Mouse (Mus musculus): Measurements from ENCODE around the gene Nsg2.

- TF ChIP-seq CTCF (IDR thresholded peaks at IDR 0.05; ENCODE audit: borderline replicate concordance, control insufficient read depth, extremely low read depth, insufficient read depth, low read length, poor library complexity) (no peak), POLR2A (IDR thresholded peaks at IDR 0.05; ENCODE audit: control insufficient read depth, extremely low read depth, insufficient read depth, low read length, poor library complexity) (no peak)
Measured at GRCm38 (mm10) chr11:32008852-32009251, 8.6 kb downstream of the Nsg2 start.
